Mouse (Mus musculus) forebrain, postnatal 0 days (tissue): ENCODE results near the gene D930007J09Rik. TPM values are rescaled to one million over a fixed set of nuclear protein-coding genes. Genes with fewer than 3 reads are reported as not detected.

Source experiments
- ATAC-seq: fragments of 200-750 bp; cut with Nextera tagmentation; 2 replicates; pipeline ENCODE4 v1.8.0; 2017; ENCODE audit warnings: mild to moderate bottlenecking, moderate library complexity
- DNase-seq: peaks from one replicate; pipeline ENCODE4 v3.0.0-alpha.2; 2015
- H3K27ac ChIP-seq: fragments of 300-500 bp; sonication (generic); 2 replicates; pipeline ENCODE4 v1.5.1; 2014; ENCODE audit warnings: low read depth, mild to moderate bottlenecking, antibody characterized with exemption, low read length, moderate library complexity, mixed read lengths
- H3K27me3 ChIP-seq: fragments of 300-500 bp; sonication (generic); 2 replicates; pipeline ENCODE4 v1.6.1; 2014; ENCODE audit warnings: mild to moderate bottlenecking, low read length, mixed read lengths; ENCODE audit not compliant: insufficient read depth
- H3K36me3 ChIP-seq: fragments of 300-500 bp; sonication (generic); 2 replicates; pipeline ENCODE4 v1.6.1; 2014; ENCODE audit warnings: mild to moderate bottlenecking, moderate library complexity; ENCODE audit not compliant: insufficient read depth
- H3K4me1 ChIP-seq: fragments of 300-500 bp; sonication (generic); 2 replicates; pipeline ENCODE4 v1.6.1; 2014; ENCODE audit warnings: antibody characterized with exemption; ENCODE audit not compliant: insufficient read depth
- H3K4me2 ChIP-seq: fragments of 300-500 bp; sonication (generic); 2 replicates; pipeline ENCODE4 v1.6.1; 2014; ENCODE audit warnings: low read depth, mild to moderate bottlenecking, moderate library complexity
- H3K4me3 ChIP-seq: fragments of 300-500 bp; sonication (generic); 2 replicates; pipeline ENCODE4 v1.5.1; 2014; ENCODE audit warnings: low read depth, low read length, mixed read lengths
- H3K9ac ChIP-seq: fragments of 300-500 bp; sonication (generic); 2 replicates; pipeline ENCODE4 v1.6.1; 2014; ENCODE audit warnings: mild to moderate bottlenecking
- H3K9me3 ChIP-seq: fragments of 300-500 bp; sonication (generic); 2 replicates; pipeline ENCODE4 v1.6.1; 2016; ENCODE audit warnings: low read length
- CTCF ChIP-seq: sonication (generic); IDR thresholded peaks from 2 replicates; pipeline ENCODE4 v1.5.1; 2016; ENCODE audit warnings: antibody characterized with exemption, control low read depth, low read depth
- WGBS: fragments of 180-500 bp; shearing (Covaris S2); extraction: QIAGEN DNeasy Blood & Tissue Kit; methylation state at CpG from one replicate; pipeline ENCODE4 v1.1.7; 2014; 5-methylcytosine and 5-hydroxymethylcytosine counted together
- polyA plus RNA-seq: library from polyadenylated mRNA; unstranded; fragments of >200 nt; fragmentation: Nextera tagmentation; extraction: Ambion mirVana; gene quantifications from 2 replicates; pipeline ENCODE4 v1.2.1, GENCODE M21; 2015
- total RNA-seq: library from RNA; depleted of rRNA; stranded (reverse); fragments of >200 nt; gene quantifications from 2 replicates; pipeline ENCODE4 v1.2.3, GENCODE M21; 2014

Gene D930007J09Rik
- total and polyA plus RNA-seq, 2 experiments from 2014 or later, result not detected

GRCm38 (mm10) chr13:32800859-32801258 lies 1.8 kb downstream of the D930007J09Rik start:
- DNase-seq, result no peak

GRCm38 (mm10) chr13:32799131-32799530 lies 3.5 kb downstream of the D930007J09Rik start:
- DNase-seq (no peak), ATAC-seq (no peak)
- H3K27ac ChIP-seq, result no peak overlapping the region
- no peak overlapping the region for H3K4me3 ChIP-seq
- H3K4me1 ChIP-seq, result peaks cover 14% of the 10 kb centered on the region
- H3K9me3 ChIP-seq, result no peaks in the 10 kb centered on the region
- peak; percentile 19; the same call in 1 of the 2 replicates for TF ChIP-seq CTCF
- WGBS, result 75% methylated on average over 2 of the region's 2 CpGs
- no peaks in the 10 kb centered on the region for H3K36me3 ChIP-seq
- no peak overlapping the region for H3K4me2 ChIP-seq
- H3K9ac ChIP-seq, result no peak overlapping the region
- no peaks in the 10 kb centered on the region for H3K27me3 ChIP-seq

More at GRCm38 (mm10) chr13:32800859-32801258, 1.8 kb downstream of the D930007J09Rik start:
- Histone ChIP-seq H3K27ac (no peak overlapping the region), H3K36me3 (no peaks in the 10 kb centered on the region), H3K4me2 (peak overlapping the region; percentile 49; the same call in 1 of the 2 replicates), H3K4me1 (peaks cover 21% of the 10 kb centered on the region), H3K27me3 (no peaks in the 10 kb centered on the region), H3K4me3 (peak overlapping the region; percentile 89; the same call in 1 of the 2 replicates), H3K9me3 (no peaks in the 10 kb centered on the region), H3K9ac (peak overlapping the region; percentile 92; the same call in 1 of the 2 replicates)
- no peak for TF ChIP-seq CTCF
- ATAC-seq, result no peak

- Histone ChIP-seq H3K4me2 (no peak overlapping the region), H3K9me3 (no peaks in the 10 kb centered on the region), H3K27ac (no peak overlapping the region), H3K4me3 (no peak overlapping the region), H3K4me1 (peaks cover 5% of the 10 kb centered on the region; the same call in 1 of the 2 replicates), H3K9ac (no peak overlapping the region), H3K27me3 (no peaks in the 10 kb centered on the region), H3K36me3 (no peaks in the 10 kb centered on the region)
- DNase-seq (no peak), ATAC-seq (no peak)
- WGBS, result 85% methylated on average over 1 of the region's 1 CpGs
- peak; percentile 8; the same call in 1 of the 2 replicates for TF ChIP-seq CTCF
Observed at GRCm38 (mm10) chr13:32797085-32797484, 5.6 kb downstream of the D930007J09Rik start.

- 83% methylated on average over 5 of the region's 5 CpGs for WGBS
- Histone ChIP-seq H3K9me3 (no peaks in the 10 kb centered on the region), H3K36me3 (no peaks in the 10 kb centered on the region), H3K27ac (no peak overlapping the region), H3K9ac (no peak overlapping the region), H3K4me2 (no peak overlapping the region), H3K4me1 (no peaks in the 10 kb centered on the region), H3K27me3 (no peaks in the 10 kb centered on the region), H3K4me3 (no peak overlapping the region)
- DNase-seq, result no peak
- TF ChIP-seq CTCF, result no peak
- no peak for ATAC-seq
Observed at GRCm38 (mm10) chr13:32795166-32795565, 7.5 kb downstream of the D930007J09Rik start.

- no peak for ATAC-seq
- no peaks in the 10 kb centered on the region for H3K4me1 ChIP-seq
- DNase-seq, result no peak
- WGBS, result 36% methylated on average over 2 of the region's 2 CpGs
- H3K9ac ChIP-seq, result no peak overlapping the region
- no peaks in the 10 kb centered on the region for H3K9me3 ChIP-seq
- H3K27me3 ChIP-seq, result no peaks in the 10 kb centered on the region
- no peak overlapping the region for H3K27ac ChIP-seq
- no peaks in the 10 kb centered on the region for H3K36me3 ChIP-seq
- no peak overlapping the region for H3K4me2 ChIP-seq
- no peak for TF ChIP-seq CTCF
- no peak overlapping the region for H3K4me3 ChIP-seq
Observed at GRCm38 (mm10) chr13:32794619-32795018, 8.0 kb downstream of the D930007J09Rik start.

GRCm38 (mm10) chr13:32789781-32790180 lies 12.9 kb downstream of the D930007J09Rik start:
- no peak overlapping the region for H3K4me2 ChIP-seq
- no peaks in the 10 kb centered on the region for H3K9me3 ChIP-seq
- H3K36me3 ChIP-seq, result no peaks in the 10 kb centered on the region
- ATAC-seq (no peak), DNase-seq (no peak)
- H3K27ac ChIP-seq, result no peak overlapping the region
- H3K4me1 ChIP-seq, result no peaks in the 10 kb centered on the region
- H3K9ac ChIP-seq, result no peak overlapping the region
- no peaks in the 10 kb centered on the region for H3K27me3 ChIP-seq
- 81% methylated on average over 4 of the region's 4 CpGs for WGBS
- no peak for TF ChIP-seq CTCF
- no peak overlapping the region for H3K4me3 ChIP-seq

GRCm38 (mm10) chr13:32787584-32787983 lies 15.1 kb downstream of the D930007J09Rik start:
- H3K9me3 ChIP-seq, result no peaks in the 10 kb centered on the region
- DNase-seq (no peak), ATAC-seq (no peak)
- no peaks in the 10 kb centered on the region for H3K27me3 ChIP-seq
- WGBS, result 74% methylated on average over 2 of the region's 2 CpGs
- H3K4me1 ChIP-seq, result no peaks in the 10 kb centered on the region
- TF ChIP-seq CTCF, result no peak
- H3K36me3 ChIP-seq, result no peaks in the 10 kb centered on the region
- no peak overlapping the region for H3K9ac ChIP-seq
- H3K4me3 ChIP-seq, result no peak overlapping the region
- no peak overlapping the region for H3K27ac ChIP-seq
- H3K4me2 ChIP-seq, result no peak overlapping the region
